Mouse (Mus musculus) CD4-positive, CD25-positive, alpha-beta regulatory T cell, adult 2 months (primary cell): ENCODE results near the gene Ankrd40.
A peak's percentile ranks its signal among the peaks of the same experiment; 100 is the strongest.

ENCODE experiments used
- DNase-seq: peaks from one replicate; pipeline ENCODE4 v3.0.0-alpha.2; 2012; ENCODE audit warnings: low read depth, low spot score

Gene Ankrd40

GRCm38 (mm10) chr11:94351094-94351493, 23.3 kb downstream of the Ankrd40 start:
- DNase-seq = no peak

GRCm38 (mm10) chr11:94355521-94356217, 27.9 kb downstream of the Ankrd40 start:
- no peak for DNase-seq

- no peak for DNase-seq
Observed at GRCm38 (mm10) chr11:94359168-94359567, 31.4 kb downstream of the Ankrd40 start.

- DNase-seq = no peak
Observed at GRCm38 (mm10) chr11:94361166-94361870, 33.5 kb downstream of the Ankrd40 start.

GRCm38 (mm10) chr11:94362101-94362500, 34.3 kb downstream of the Ankrd40 start:
- DNase-seq = no peak

GRCm38 (mm10) chr11:94363690-94364089, 35.9 kb downstream of the Ankrd40 start:
- DNase-seq = no peak

GRCm38 (mm10) chr11:94365340-94365739, 37.5 kb downstream of the Ankrd40 start:
- DNase-seq = no peak

- DNase-seq = peak; percentile 20
Observed at GRCm38 (mm10) chr11:94369981-94370380, 42.2 kb downstream of the Ankrd40 start.

GRCm38 (mm10) chr11:94370809-94371208, 43.0 kb downstream of the Ankrd40 start:
- DNase-seq = peak; percentile 45

GRCm38 (mm10) chr11:94374276-94374948, 46.6 kb downstream of the Ankrd40 start:
- no peak for DNase-seq

- no peak for DNase-seq
Observed at GRCm38 (mm10) chr11:94379061-94379460, 51.3 kb downstream of the Ankrd40 start.

GRCm38 (mm10) chr11:94379736-94380135, 51.9 kb downstream of the Ankrd40 start:
- no peak for DNase-seq

GRCm38 (mm10) chr11:94385977-94386771, 58.4 kb downstream of the Ankrd40 start:
- peak; percentile 69 for DNase-seq

GRCm38 (mm10) chr11:94387756-94388155, 60.0 kb downstream of the Ankrd40 start:
- DNase-seq = no peak

GRCm38 (mm10) chr11:94389021-94389420, 61.2 kb downstream of the Ankrd40 start:
- no peak for DNase-seq

- DNase-seq = no peak
Observed at GRCm38 (mm10) chr11:94389724-94390396, 62.1 kb downstream of the Ankrd40 start.

GRCm38 (mm10) chr11:94390825-94391224, 63.0 kb downstream of the Ankrd40 start:
- no peak for DNase-seq
